Mouse (Mus musculus): ENCODE measurements around the gene Atp6v0b.

DNA sequence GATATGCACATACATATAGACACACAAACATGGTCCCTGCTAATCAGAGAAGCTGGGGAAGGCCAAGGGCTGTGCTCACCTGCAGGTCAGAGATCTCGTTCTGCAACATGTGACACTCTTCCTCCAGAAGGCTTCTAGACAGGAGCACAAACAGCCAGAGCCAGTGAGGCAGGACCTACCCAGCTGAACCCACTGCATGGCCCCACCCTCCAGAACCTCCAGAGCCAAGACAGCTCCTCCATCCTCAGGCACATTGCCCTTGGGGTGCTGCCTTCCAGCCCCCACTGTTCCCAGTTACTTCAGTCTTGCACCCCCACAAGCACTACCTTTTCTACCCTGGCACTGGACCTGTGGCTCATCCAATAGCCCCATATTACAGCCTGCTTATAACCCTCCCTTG is 16.7 kb downstream of the Atp6v0b start:
- TF ChIP-seq CTCF (IDR thresholded peaks at IDR 0.05; ENCODE audit: control insufficient read depth, insufficient read depth, insufficient read length) (no peak), USF1 (IDR thresholded peaks at IDR 0.05; ENCODE audit: low read depth) (no peak), MYOD1 (IDR thresholded peaks at IDR 0.05; ENCODE audit: control insufficient read depth, insufficient read length, low read depth) (no peak), MYOG (IDR thresholded peaks at IDR 0.05; ENCODE audit: control insufficient read depth, extremely low read depth, insufficient read length) (no peak)
